Mouse (Mus musculus) kidney, embryonic 15.5 days (tissue): Measurements from ENCODE around the gene Fgfr2. TPM values are rescaled to one million over a fixed set of nuclear protein-coding genes. Genes with fewer than 3 reads are reported as not detected.
A peak's percentile ranks its signal among the peaks of the same experiment; 100 is the strongest.

Source experiments
- ATAC-seq: fragments of 200-750 bp; cut with Nextera tagmentation; replicated peaks from 2 replicates; pipeline ENCODE4 v1.8.0; 2017; ENCODE audit warnings: moderate TSS enrichment; ENCODE audit not compliant: low FRiP score
- H3K27ac ChIP-seq: fragments of 300-500 bp; sonication (generic); 2 replicates; pipeline ENCODE4 v1.5.1; 2015; ENCODE audit warnings: mild to moderate bottlenecking, inconsistent platforms
- H3K27me3 ChIP-seq: fragments of 300-500 bp; sonication (generic); 2 replicates; pipeline ENCODE4 v1.6.1; 2015; ENCODE audit warnings: inconsistent platforms
- H3K36me3 ChIP-seq: fragments of 300-500 bp; sonication (generic); 2 replicates; pipeline ENCODE4 v1.6.1; 2015; ENCODE audit warnings: inconsistent platforms
- H3K4me1 ChIP-seq: fragments of 300-500 bp; sonication (generic); 2 replicates; pipeline ENCODE4 v1.6.1; 2015; ENCODE audit warnings: inconsistent platforms
- H3K4me2 ChIP-seq: fragments of 300-500 bp; sonication (generic); 2 replicates; pipeline ENCODE4 v1.6.1; 2015; ENCODE audit warnings: moderate library complexity, mild to moderate bottlenecking, inconsistent platforms
- H3K4me3 ChIP-seq: fragments of 300-500 bp; sonication (generic); replicated peaks from 2 replicates; pipeline ENCODE4 v1.5.1; 2015; ENCODE audit warnings: mild to moderate bottlenecking, inconsistent platforms
- H3K9ac ChIP-seq: fragments of 300-500 bp; sonication (generic); 2 replicates; pipeline ENCODE4 v1.6.1; 2015; ENCODE audit warnings: mild to moderate bottlenecking, inconsistent platforms
- H3K9me3 ChIP-seq: fragments of 300-500 bp; sonication (generic); replicated peaks from 2 replicates; pipeline ENCODE4 v1.6.1; 2016; ENCODE audit warnings: inconsistent platforms
- WGBS: fragments of 180-500 bp; shearing (Covaris S2); methylation state at CpG from one replicate; pipeline ENCODE4 v1.1.7; 2015; ENCODE audit warnings: mixed read lengths; 5-methylcytosine and 5-hydroxymethylcytosine counted together
- polyA plus RNA-seq: library from polyadenylated mRNA; unstranded; fragments of >200 nt; fragmentation: Nextera tagmentation; extraction: Ambion mirVana; gene quantifications from 2 replicates; pipeline ENCODE4 v1.2.1, GENCODE M21; 2015

Fgfr2 gene
- polyA plus RNA-seq, 1 experiment from 2014 or later, result 104 TPM

- Histone ChIP-seq H3K4me1 (peaks cover 72% of the 10 kb centered on the region), H3K36me3 (peaks cover 18% of the 10 kb centered on the region; the same call in 1 of the 2 replicates)
These were observed 93.6 kb downstream of the Fgfr2 start for GRCm38 (mm10) chr7:133029496-133030047.

GRCm38 (mm10) chr7:133029004-133029403, 94.1 kb downstream of the Fgfr2 start:
- WGBS, result 83% methylated on average over 8 of the region's 8 CpGs
- Histone ChIP-seq H3K36me3 (peaks cover 20% of the 10 kb centered on the region; the same call in 1 of the 2 replicates), H3K4me2 (no peak overlapping the region), H3K4me3 (no peak overlapping the region), H3K27me3 (no peaks in the 10 kb centered on the region), H3K9me3 (no peaks in the 10 kb centered on the region), H3K4me1 (peaks cover 67% of the 10 kb centered on the region), H3K27ac (no peak overlapping the region), H3K9ac (no peak overlapping the region)
- no peak for ATAC-seq

More at GRCm38 (mm10) chr7:133029496-133030047, 93.6 kb downstream of the Fgfr2 start:
- Histone ChIP-seq H3K4me3 (no peak overlapping the region), H3K9ac (no peak overlapping the region), H3K4me2 (no peak overlapping the region), H3K9me3 (no peaks in the 10 kb centered on the region), H3K27me3 (no peaks in the 10 kb centered on the region), H3K27ac (no peak overlapping the region)
- 70% methylated on average over 8 of the region's 8 CpGs for WGBS
- ATAC-seq, result no peak

DNA sequence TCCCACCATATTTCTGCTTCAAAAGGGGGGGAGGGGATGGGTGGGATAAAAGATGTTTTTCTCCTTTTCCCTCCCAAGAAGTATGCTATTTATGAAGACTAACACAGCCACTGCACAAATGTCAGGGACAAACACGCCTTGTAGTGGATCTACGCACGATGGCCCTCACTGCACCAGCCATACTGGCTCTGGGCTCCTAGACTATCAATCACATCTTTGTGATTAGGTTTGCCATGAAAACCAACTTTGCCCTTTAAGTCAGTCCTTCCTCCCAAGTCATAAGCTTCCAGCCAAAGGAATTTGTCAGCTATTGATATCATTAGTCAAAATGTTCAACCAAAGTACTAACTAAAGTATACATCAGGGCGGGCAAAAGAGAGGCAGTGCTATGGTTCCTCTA, 95.2 kb downstream of the Fgfr2 start:
- 93% methylated on average over 4 of the region's 4 CpGs for WGBS
- no peak for ATAC-seq
- Histone ChIP-seq H3K27me3 (no peaks in the 10 kb centered on the region), H3K9me3 (no peaks in the 10 kb centered on the region), H3K4me2 (no peak overlapping the region), H3K4me1 (peaks cover 56% of the 10 kb centered on the region), H3K9ac (no peak overlapping the region), H3K36me3 (peaks cover 25% of the 10 kb centered on the region; the same call in 1 of the 2 replicates), H3K27ac (no peak overlapping the region), H3K4me3 (no peak overlapping the region)

DNA sequence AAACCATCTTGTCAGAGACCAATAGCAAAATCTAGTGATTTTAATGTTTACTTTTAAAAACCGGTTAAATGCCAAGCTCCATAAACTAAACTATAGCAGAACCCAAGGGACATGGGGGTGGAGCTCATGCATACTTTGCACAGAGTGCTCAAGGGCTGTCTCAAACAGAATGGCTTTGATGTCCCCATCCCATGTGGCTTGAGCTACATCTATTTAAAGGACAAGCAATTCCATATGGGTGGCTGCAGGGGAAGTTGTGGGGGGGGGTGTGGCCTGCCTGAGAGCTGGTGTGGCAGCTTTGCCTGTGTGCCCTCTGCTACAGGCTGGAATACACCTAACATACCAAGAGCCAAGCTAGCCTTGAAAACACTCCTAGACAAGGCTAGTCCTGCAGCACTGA, 98.5 kb downstream of the Fgfr2 start:
- H3K4me1 ChIP-seq, result peaks cover 45% of the 10 kb centered on the region
- 47% methylated on average over 1 of the region's 1 CpGs for WGBS

DNA sequence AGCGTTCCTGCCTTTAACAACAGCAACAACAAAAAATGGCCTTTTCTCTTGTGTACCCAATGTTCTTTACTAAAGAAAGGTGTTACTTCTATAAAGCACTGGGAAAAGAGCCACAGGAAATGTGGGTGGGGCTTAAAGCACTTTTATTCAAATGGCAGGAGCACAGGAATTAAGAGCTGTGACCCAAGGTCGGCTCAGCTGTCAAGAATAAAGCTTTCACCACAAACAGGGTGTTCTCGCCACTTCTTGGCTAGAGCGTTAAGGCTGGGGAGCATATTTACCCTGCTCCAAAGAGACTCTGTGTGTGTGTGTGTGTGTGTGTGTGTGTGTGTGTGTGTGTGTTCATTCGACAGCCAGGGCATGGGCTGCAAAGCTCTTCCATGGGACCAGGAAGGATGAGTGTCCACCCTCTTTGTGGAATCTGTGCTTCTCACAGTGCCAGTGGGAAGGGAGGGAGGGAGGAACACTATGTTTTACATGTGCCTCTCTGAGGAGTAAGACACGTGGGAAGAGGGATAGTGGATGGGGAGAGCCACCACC, 103.6 kb downstream of the Fgfr2 start:
- H3K36me3 ChIP-seq, result 0 out of 2 replicates have a peak, but pooled peaks cover 15% of the 10 kb centered on the region
- no peak overlapping the region for H3K9ac ChIP-seq
- no peak overlapping the region for H3K4me2 ChIP-seq
- WGBS, result 30% methylated on average over 6 of the region's 6 CpGs
- ATAC-seq, result no peak
- H3K27me3 ChIP-seq, result no peaks in the 10 kb centered on the region
- H3K4me1 ChIP-seq, result peaks cover 40% of the 10 kb centered on the region
- peak overlapping the region; percentile 37; the same call in 1 of the 2 replicates for H3K27ac ChIP-seq
- H3K9me3 ChIP-seq, result no peaks in the 10 kb centered on the region
- no peak overlapping the region for H3K4me3 ChIP-seq

More for the DNA sequence above, 98.5 kb downstream of the Fgfr2 start:
- no peak overlapping the region for H3K4me2 ChIP-seq
- no peaks in the 10 kb centered on the region for H3K9me3 ChIP-seq
- H3K9ac ChIP-seq, result no peak overlapping the region
- no peak for ATAC-seq
- H3K27me3 ChIP-seq, result no peaks in the 10 kb centered on the region
- H3K27ac ChIP-seq, result no peak overlapping the region
- peaks cover 24% of the 10 kb centered on the region; the same call in 1 of the 2 replicates for H3K36me3 ChIP-seq
- H3K4me3 ChIP-seq, result no peak overlapping the region

DNA sequence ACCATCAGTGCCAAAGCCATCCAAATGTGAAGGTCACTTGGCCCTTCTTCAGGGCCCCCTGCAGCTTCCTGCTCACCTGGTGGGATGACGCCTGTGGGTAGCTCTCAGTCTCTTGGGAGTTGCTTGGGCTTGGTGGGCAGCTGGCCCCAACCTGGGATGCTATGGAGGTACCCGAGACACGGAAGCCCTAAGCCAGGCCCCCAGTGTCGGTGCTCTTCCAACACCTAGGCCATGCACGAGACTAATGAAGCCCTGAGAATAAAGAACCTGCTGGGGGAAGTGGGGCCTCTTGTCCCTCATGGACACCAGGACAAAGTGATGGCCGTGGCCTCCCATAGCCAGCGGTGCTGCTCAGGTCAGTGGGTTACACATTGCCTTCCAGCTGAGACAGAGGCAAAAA, 104.2 kb downstream of the Fgfr2 start:
- WGBS, result 77% methylated on average over 7 of the region's 7 CpGs
- H3K27ac ChIP-seq, result peak overlapping the region; percentile 37

DNA sequence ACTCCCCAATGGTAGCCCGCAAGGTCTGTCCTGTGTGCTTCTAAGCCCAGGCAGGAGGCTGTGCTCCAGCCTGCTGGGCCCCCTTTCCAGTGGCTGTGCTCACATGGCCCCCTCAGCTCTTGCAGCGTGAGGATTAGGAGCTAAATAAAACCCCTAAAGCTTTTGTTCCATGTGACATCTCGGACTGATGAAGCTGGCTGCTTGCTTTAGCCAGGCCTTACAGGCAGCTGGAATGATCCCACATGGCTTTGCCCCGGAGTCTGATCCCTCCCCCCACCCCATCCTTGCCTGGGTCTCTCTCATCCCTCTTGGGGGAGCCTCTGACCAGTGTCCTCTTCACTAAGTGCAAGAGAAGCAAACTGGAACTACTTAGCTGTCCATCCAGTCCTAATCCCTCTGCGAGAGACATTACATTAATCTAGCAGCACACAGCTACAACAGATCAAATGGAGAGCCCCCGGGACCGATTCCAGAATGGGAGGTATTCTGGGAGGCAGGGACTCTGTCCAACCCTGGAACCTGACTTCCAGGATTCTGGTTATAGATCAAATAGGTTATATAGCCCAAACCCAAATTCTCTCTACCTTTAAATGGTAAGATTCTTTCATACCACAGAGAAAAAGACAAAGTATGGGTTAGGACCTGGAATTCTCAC, 107.6 kb downstream of the Fgfr2 start:
- no peaks in the 10 kb centered on the region for H3K9me3 ChIP-seq
- no peak overlapping the region for H3K4me3 ChIP-seq
- peaks cover 68% of the 10 kb centered on the region for H3K4me1 ChIP-seq
- no peaks in the 10 kb centered on the region for H3K27me3 ChIP-seq
- H3K36me3 ChIP-seq, result peaks cover 26% of the 10 kb centered on the region
- peak overlapping the region; percentile 59 for H3K27ac ChIP-seq
- no peak overlapping the region for H3K4me2 ChIP-seq
- no peak overlapping the region for H3K9ac ChIP-seq
- ATAC-seq, result no peak
- 44% methylated on average over 7 of the region's 7 CpGs for WGBS

More for the DNA sequence above, 104.2 kb downstream of the Fgfr2 start:
- H3K4me1 ChIP-seq, result peaks cover 43% of the 10 kb centered on the region
- H3K4me3 ChIP-seq, result no peak overlapping the region
- H3K27me3 ChIP-seq, result no peaks in the 10 kb centered on the region
- no peaks in the 10 kb centered on the region for H3K9me3 ChIP-seq
- H3K4me2 ChIP-seq, result no peak overlapping the region
- ATAC-seq, result no peak
- peaks cover 17% of the 10 kb centered on the region; the same call in 1 of the 2 replicates for H3K36me3 ChIP-seq
- no peak overlapping the region for H3K9ac ChIP-seq

GRCm38 (mm10) chr7:133014631-133015030, 108.5 kb downstream of the Fgfr2 start:
- Histone ChIP-seq H3K36me3 (peaks cover 35% of the 10 kb centered on the region), H3K27me3 (no peaks in the 10 kb centered on the region), H3K4me3 (no peak overlapping the region), H3K4me2 (no peak overlapping the region), H3K9me3 (no peaks in the 10 kb centered on the region), H3K27ac (0 out of 2 replicates have a peak overlapping the region, but pooled peaks have one; percentile 59), H3K4me1 (peaks cover 65% of the 10 kb centered on the region), H3K9ac (no peak overlapping the region)
- no peak for ATAC-seq
- 91% methylated on average over 14 of the region's 14 CpGs for WGBS

DNA sequence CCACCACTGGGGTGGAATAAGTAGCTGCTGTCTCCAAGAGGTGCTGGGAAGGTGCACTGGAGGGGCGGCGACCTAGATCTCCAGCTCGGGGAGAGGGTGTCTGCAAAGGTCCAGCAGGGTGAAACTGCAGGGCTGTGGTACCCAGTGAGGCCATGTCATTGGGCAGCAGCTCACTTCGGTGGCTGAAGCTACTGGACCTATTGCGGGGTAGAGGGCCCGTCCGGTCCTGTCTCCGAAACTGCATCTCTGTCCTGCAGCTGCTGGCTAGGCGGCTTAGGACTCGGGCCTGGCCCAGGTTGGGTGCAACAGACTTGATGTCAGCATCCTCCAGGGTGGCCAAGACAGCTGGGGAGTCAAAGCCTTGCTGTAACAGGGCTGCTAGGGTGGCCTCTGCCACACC, 109.2 kb downstream of the Fgfr2 start:
- Histone ChIP-seq H3K4me1 (peaks cover 60% of the 10 kb centered on the region), H3K9me3 (no peaks in the 10 kb centered on the region), H3K4me2 (no peak overlapping the region), H3K36me3 (peaks cover 39% of the 10 kb centered on the region), H3K27me3 (no peaks in the 10 kb centered on the region), H3K27ac (no peak overlapping the region), H3K4me3 (no peak overlapping the region), H3K9ac (no peak overlapping the region)
- 92% methylated on average over 10 of the region's 10 CpGs for WGBS
- ATAC-seq, result no peak

- no peak overlapping the region for H3K9ac ChIP-seq
- ATAC-seq, result no peak
- WGBS, result 48% methylated on average over 14 of the region's 14 CpGs
- H3K4me3 ChIP-seq, result no peak overlapping the region
- no peaks in the 10 kb centered on the region for H3K27me3 ChIP-seq
- peaks cover 37% of the 10 kb centered on the region for H3K36me3 ChIP-seq
- no peaks in the 10 kb centered on the region for H3K9me3 ChIP-seq
- H3K4me2 ChIP-seq, result no peak overlapping the region
- peak overlapping the region; percentile 16; the same call in 1 of the 2 replicates for H3K27ac ChIP-seq
- peaks cover 66% of the 10 kb centered on the region for H3K4me1 ChIP-seq
These were observed 110.3 kb downstream of the Fgfr2 start for GRCm38 (mm10) chr7:133012637-133013366.

DNA sequence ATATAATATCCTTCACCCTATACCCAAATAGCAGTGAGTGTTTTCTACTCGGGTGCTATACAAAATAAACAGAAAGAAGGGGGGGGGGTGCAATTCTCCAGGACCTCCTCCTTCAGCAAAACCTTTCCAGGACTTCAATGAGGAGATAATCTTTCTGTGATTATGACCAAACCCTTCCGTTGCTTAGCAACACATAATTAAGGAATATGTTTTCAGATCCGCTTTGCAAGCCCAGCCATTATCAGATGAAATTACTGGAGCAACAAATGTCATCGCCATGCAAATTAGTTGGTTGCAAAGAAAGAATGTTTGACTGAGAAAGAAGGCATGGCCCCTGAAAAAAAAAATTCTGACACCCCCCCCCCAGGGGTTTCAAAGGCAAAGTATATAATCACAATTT, 111.5 kb downstream of the Fgfr2 start:
- 60% methylated on average over 4 of the region's 4 CpGs for WGBS
- Histone ChIP-seq H3K4me2 (no peak overlapping the region), H3K9ac (no peak overlapping the region), H3K4me3 (no peak overlapping the region), H3K27ac (peak overlapping the region; percentile 65; the same call in 1 of the 2 replicates), H3K4me1 (peaks cover 77% of the 10 kb centered on the region), H3K27me3 (no peaks in the 10 kb centered on the region), H3K36me3 (peaks cover 36% of the 10 kb centered on the region), H3K9me3 (no peaks in the 10 kb centered on the region)
- no peak for ATAC-seq

GRCm38 (mm10) chr7:133011191-133011590, 112.0 kb downstream of the Fgfr2 start:
- no peaks in the 10 kb centered on the region for H3K27me3 ChIP-seq
- H3K4me3 ChIP-seq, result no peak overlapping the region
- peak overlapping the region; percentile 65 for H3K27ac ChIP-seq
- peaks cover 77% of the 10 kb centered on the region for H3K4me1 ChIP-seq
- peaks cover 36% of the 10 kb centered on the region for H3K36me3 ChIP-seq
- 0 out of 2 replicates have a peak, but pooled peaks have one; percentile 35 for ATAC-seq
- WGBS, result 29% methylated on average over 5 of the region's 5 CpGs
- no peak overlapping the region for H3K9ac ChIP-seq
- H3K4me2 ChIP-seq, result no peak overlapping the region
- H3K9me3 ChIP-seq, result no peaks in the 10 kb centered on the region
